Mouse (Mus musculus): ENCODE results near the gene Ifna7.
"Not testable (repeated sequence)": the region's sequence is repeated elsewhere in the genome, so short reads cannot be mapped to it uniquely, and the experiment has no call there.

- TF ChIP-seq CTCF (IDR thresholded peaks at IDR 0.05; ENCODE audit: borderline replicate concordance, insufficient read depth, low read depth, low read length); POLR2A (IDR thresholded peaks at IDR 0.05; ENCODE audit: borderline replicate concordance, insufficient read depth, low read length): not testable (repeated sequence)
These were observed 24.8 kb upstream of the Ifna7 start, which contains the start of gene Gm13278 for GRCm38 (mm10) chr4:88791250-88791649.

Data from cerebellum, adult 2 months (tissue).